Mouse (Mus musculus) G1E (cell line): ENCODE results near the gene Gm45799.

ENCODE experiments used
- CTCF ChIP-seq: IDR thresholded peaks from 2 replicates; pipeline ENCODE4 v1.5.1; 2012; ENCODE audit warnings: low read depth, low read length, inconsistent platforms, mixed read lengths
- GATA1 ChIP-seq: IDR thresholded peaks from 2 replicates; pipeline ENCODE4 v1.6.1; 2012; ENCODE audit warnings: borderline replicate concordance, low read length, inconsistent platforms, mixed read lengths
- GATA2 ChIP-seq: IDR thresholded peaks from 2 replicates; pipeline ENCODE4 v1.6.1; 2012; ENCODE audit warnings: low read depth, low read length, inconsistent platforms, borderline replicate concordance
- POLR2AphosphoS5 ChIP-seq: IDR thresholded peaks from 2 replicates; pipeline ENCODE4 v1.6.1; 2012; ENCODE audit warnings: low read depth, low read length, inconsistent platforms; ENCODE audit not compliant: insufficient replicate concordance
- TAL1 ChIP-seq: conservative IDR thresholded peaks from 2 replicates; pipeline ENCODE4 v1.6.1; 2012; ENCODE audit warnings: low read depth, low read length, inconsistent platforms, mixed read lengths

GRCm38 (mm10) chr7:105640894-105641255 lies 523 bp downstream of the Gm45799 start:
- TF ChIP-seq GATA2 (no peak), CTCF (no peak), GATA1 (no peak), POLR2AphosphoS5 (no peak), TAL1 (no peak)
